Mouse (Mus musculus): Measurements from ENCODE around the gene Il9r.

Il9r gene

GRCm38 (mm10) chr11:32157791-32158594, 42.1 kb downstream of the Il9r start:
- no peak for DNase-seq

- no peak for DNase-seq
Measured at GRCm38 (mm10) chr11:32156854-32157630, 43.0 kb downstream of the Il9r start.

GRCm38 (mm10) chr11:32153216-32153615, 46.9 kb downstream of the Il9r start:
- DNase-seq = no peak

DNA sequence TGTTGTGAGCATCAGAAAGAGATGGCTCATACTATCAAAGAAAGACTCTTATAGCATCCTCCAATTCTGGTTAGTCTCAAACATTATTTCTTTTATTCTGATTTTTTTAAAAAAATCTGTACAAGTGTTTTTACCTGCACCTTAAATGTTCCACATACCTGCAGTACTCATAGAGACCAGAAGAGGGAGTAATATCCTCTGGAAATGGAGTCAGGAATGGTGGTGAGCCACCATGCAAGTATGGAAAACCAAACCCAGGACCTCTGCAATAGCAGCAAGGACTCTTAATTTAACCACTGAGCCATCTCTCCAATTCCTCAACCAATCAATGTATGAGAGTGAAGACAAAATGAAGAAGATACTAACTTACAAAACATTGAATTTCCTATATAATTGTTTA, 47.3 kb downstream of the Il9r start:
- DNase-seq = no peak

GRCm38 (mm10) chr11:32151243-32151642, 48.8 kb downstream of the Il9r start:
- no peak for DNase-seq

DNA sequence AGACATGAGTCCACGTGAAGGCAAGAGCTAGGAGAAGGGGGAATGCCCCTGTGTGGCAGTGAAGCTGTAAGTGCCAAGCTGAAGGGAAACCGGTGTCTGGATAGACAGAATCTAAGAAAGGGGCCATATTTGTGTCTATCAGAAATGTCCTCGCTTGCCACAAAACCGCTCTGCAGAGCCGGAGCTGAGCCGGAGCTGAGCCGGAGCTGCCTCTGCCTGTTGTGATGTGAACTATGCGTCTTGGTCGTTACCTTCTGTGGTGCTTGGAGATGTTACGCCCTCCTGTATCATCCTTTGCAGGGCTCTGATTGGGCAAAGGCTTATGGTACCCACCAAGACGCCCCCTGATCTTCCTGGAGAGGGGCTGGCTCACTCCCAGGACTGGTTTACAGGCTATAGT, 50.5 kb downstream of the Il9r start:
- no peak for DNase-seq

- DNase-seq = no peak
Measured at GRCm38 (mm10) chr11:32142771-32143170, 57.3 kb downstream of the Il9r start.

DNA sequence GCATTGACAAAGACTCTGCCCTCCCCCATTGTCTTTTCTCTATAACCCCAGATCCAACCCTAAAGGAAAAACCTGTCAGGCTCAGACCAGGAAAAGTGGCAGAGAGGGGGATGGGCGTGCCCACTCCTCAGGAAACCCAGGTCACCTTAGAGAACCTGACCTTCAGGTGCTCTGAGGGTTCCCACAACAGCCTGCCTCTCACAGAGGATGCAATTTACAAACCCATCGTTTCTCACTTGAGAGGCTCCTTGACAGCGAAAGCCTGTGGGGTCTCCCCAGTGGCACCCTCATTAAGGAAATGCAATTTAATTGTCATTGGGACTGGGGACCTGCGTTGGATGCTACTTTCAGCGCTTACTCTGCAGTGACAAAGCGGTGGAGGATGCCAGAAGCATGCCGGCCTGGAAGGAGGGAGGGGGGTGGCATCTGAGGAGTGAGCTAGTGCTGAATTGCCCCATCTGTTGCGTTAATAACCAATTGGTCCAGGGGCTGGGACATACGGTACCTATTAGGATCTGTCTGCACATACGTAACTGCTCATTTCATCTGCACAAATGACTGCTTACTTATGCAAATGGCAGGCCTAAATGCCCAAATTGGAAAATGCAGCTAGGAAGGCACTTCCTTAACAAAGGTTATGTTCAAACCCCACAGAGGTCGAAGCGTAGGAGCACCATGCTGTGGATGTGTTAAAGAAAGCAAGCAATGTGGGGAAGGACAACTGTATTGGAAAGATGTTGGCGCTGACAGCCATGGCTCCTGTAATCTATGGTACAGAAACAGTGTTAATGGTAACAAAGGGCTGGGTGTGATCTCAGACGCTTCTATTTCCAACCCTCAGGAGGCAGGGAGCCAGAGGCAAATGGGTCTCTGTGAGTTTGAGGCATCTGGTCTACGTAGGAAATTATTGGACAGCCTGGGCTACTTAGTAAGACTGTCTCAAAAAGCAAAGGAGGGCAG, 58.2 kb downstream of the Il9r start:
- no peak for DNase-seq

DNA sequence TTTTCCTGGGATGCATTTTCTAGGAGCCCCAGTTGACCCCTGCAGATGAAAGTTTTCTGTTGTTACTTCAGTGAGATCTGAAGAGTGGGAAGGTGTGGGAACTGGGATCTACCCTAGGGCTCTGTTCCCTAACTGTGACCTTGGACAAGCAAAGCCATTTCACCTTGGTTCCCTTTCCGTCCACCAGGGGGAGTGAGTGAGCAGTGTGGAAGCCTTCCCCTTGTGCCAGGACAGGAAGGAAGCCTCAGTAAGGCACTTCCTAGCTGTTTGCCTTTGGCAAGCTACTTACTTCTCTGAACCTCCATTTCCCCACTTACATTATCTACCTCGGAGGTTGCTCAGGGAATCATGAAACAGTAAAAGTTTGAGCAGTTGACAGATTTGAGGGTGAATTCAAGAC, 59.0 kb downstream of the Il9r start:
- peak; percentile 81 to 82 for DNase-seq

DNA sequence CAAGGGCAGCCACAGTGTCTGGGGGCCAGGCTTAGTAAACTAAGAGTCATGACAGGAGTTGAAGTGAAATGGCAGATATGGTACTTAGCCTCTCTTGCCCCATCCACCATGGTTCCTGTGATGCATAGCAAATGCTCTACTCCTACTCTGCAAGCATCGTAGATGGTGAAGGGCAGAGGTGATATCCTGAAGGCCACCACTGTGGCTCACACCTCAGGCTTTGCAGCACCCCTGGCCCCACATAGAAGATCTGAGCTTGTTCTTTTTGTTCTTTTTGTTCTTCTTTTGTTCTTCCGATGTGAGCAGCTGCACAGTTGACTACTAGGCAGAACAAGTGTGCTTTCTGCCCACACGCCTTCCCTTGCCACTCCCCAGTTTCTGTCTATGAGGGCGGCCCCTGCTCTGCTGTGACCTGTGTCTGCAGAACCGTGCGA, 60.5 kb downstream of the Il9r start:
- DNase-seq = no peak

- DNase-seq = peak; percentile 43 to 62
Measured at GRCm38 (mm10) chr11:32138614-32138964, 61.5 kb downstream of the Il9r start.

GRCm38 (mm10) chr11:32137719-32138613, 62.1 kb downstream of the Il9r start:
- DNase-seq = peak; percentile 67 to 77

Data from kidney, postnatal 4 days (tissue).